Mouse (Mus musculus) forebrain, embryonic 12.5 days (tissue): Measurements from ENCODE around the gene Hip1r. TPM values are rescaled to one million over a fixed set of nuclear protein-coding genes. Genes with fewer than 3 reads are reported as not detected.

Source experiments
- ATAC-seq: fragments of 200-750 bp; cut with Nextera tagmentation; 2 replicates; pipeline ENCODE4 v1.8.0; 2017; ENCODE audit warnings: moderate TSS enrichment; ENCODE audit not compliant: low FRiP score
- H3K27ac ChIP-seq: fragments of 300-500 bp; sonication (generic); 2 replicates; pipeline ENCODE4 v1.5.1; 2016; ENCODE audit warnings: mild to moderate bottlenecking
- H3K27me3 ChIP-seq: fragments of 300-500 bp; sonication (generic); 2 replicates; pipeline ENCODE4 v1.6.1; 2016; ENCODE audit warnings: mild to moderate bottlenecking
- H3K36me3 ChIP-seq: fragments of 300-500 bp; sonication (generic); replicated peaks from 2 replicates; pipeline ENCODE4 v1.6.1; 2016; ENCODE audit warnings: mild to moderate bottlenecking
- H3K4me1 ChIP-seq: fragments of 300-500 bp; sonication (generic); 2 replicates; pipeline ENCODE4 v1.6.1; 2016
- H3K4me2 ChIP-seq: fragments of 300-500 bp; sonication (generic); 2 replicates; pipeline ENCODE4 v1.6.1; 2016; ENCODE audit warnings: mild to moderate bottlenecking, moderate library complexity
- H3K4me3 ChIP-seq: fragments of 300-500 bp; sonication (generic); replicated peaks from 2 replicates; pipeline ENCODE4 v1.5.1; 2016; ENCODE audit warnings: mild to moderate bottlenecking
- H3K9ac ChIP-seq: fragments of 300-500 bp; sonication (generic); 2 replicates; pipeline ENCODE4 v1.6.1; 2016; ENCODE audit warnings: mild to moderate bottlenecking
- H3K9me3 ChIP-seq: fragments of 300-500 bp; sonication (generic); 2 replicates; pipeline ENCODE4 v1.6.1; 2016
- WGBS: fragments of 180-500 bp; shearing (Covaris S2); methylation state at CpG from one replicate; pipeline ENCODE4 v1.1.7; 2016; 5-methylcytosine and 5-hydroxymethylcytosine counted together
- polyA plus RNA-seq: library from polyadenylated mRNA; unstranded; fragments of >200 nt; fragmentation: Nextera tagmentation; extraction: Ambion mirVana; gene quantifications from 2 replicates; pipeline ENCODE4 v1.2.1, GENCODE M21; 2016

The Hip1r gene
- polyA plus RNA-seq, 1 experiment from 2014 or later: 16.0 TPM

DNA sequence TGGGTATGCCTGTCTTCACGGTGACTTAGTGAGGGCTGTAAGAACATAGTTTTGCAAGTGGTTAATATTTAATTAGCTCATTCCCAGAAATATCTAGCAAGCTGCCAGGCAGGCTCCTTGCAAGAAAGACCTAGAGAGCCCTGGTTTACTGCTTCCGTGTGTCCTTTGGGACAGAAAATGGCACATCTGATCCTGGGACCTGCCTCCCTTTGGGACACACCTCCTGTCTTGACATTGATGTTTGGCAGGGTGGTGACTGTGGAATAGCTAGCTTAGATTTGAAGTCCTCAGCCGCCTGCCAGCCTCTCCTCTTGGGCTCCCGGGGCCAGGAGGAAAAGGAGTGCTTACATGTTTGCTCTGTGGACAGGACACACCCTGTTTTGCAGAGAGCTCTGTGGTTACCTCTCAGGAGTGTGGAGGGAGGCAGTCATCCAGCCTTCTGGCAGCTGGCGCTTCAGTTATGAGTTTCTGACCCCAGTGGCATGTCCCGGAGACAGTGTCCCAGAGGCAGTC is 2.3 kb downstream of the Hip1r start:
- Histone ChIP-seq H3K4me1 (peaks cover 13% of the 10 kb centered on the region), H3K27me3 (peaks cover 36% of the 10 kb centered on the region), H3K36me3 (no peaks in the 10 kb centered on the region), H3K27ac (no peak overlapping the region), H3K9ac (no peak overlapping the region), H3K9me3 (no peaks in the 10 kb centered on the region), H3K4me3 (no peak overlapping the region), H3K4me2 (no peak overlapping the region)
- 79% methylated on average over 6 of the region's 6 CpGs for WGBS
- no peak for ATAC-seq

- Histone ChIP-seq H3K4me2 (no peak overlapping the region), H3K36me3 (no peaks in the 10 kb centered on the region), H3K27ac (no peak overlapping the region), H3K9me3 (no peaks in the 10 kb centered on the region), H3K4me3 (no peak overlapping the region), H3K27me3 (peaks cover 28% of the 10 kb centered on the region), H3K9ac (no peak overlapping the region), H3K4me1 (peaks cover 13% of the 10 kb centered on the region)
- ATAC-seq: no peak
- 50% methylated on average over 3 of the region's 3 CpGs for WGBS
Measured at GRCm38 (mm10) chr5:123977231-123977630, 3.8 kb downstream of the Hip1r start.

DNA sequence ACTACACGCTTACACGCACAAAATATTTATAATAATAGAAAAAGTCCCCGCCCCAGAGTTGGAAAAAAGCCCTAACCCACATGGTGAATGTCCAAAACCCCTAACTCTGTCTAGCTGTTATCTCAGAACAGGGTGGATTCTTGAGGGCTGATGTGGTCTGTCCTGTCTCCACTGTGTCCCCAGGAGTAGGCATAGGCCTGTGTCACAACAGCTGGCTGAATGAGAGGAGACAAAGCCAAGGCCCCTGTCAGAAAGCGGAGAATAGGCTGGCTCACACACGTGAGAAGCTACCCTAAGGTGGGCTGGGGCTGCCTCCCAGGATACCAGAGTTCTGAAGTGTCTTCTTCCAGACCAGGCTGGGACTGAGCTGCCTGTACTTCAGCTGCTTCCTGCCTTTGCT is 4.7 kb downstream of the Hip1r start:
- Histone ChIP-seq H3K9ac (no peak overlapping the region), H3K36me3 (no peaks in the 10 kb centered on the region), H3K27ac (no peak overlapping the region), H3K27me3 (peaks cover 23% of the 10 kb centered on the region), H3K9me3 (no peaks in the 10 kb centered on the region), H3K4me1 (peaks cover 12% of the 10 kb centered on the region), H3K4me3 (no peak overlapping the region), H3K4me2 (no peak overlapping the region)
- whole genome bisulfite sequencing: 80% methylated on average over 5 of the region's 5 CpGs
- ATAC-seq: no peak

GRCm38 (mm10) chr5:123979221-123979979 is 6.0 kb downstream of the Hip1r start:
- Histone ChIP-seq H3K9me3 (no peaks in the 10 kb centered on the region), H3K4me2 (no peak overlapping the region), H3K4me1 (peaks cover 6% of the 10 kb centered on the region), H3K4me3 (no peak overlapping the region), H3K9ac (no peak overlapping the region), H3K27ac (no peak overlapping the region), H3K27me3 (peaks cover 19% of the 10 kb centered on the region), H3K36me3 (no peaks in the 10 kb centered on the region)
- ATAC-seq: no peak
- WGBS: 81% methylated on average over 18 of the region's 18 CpGs

DNA sequence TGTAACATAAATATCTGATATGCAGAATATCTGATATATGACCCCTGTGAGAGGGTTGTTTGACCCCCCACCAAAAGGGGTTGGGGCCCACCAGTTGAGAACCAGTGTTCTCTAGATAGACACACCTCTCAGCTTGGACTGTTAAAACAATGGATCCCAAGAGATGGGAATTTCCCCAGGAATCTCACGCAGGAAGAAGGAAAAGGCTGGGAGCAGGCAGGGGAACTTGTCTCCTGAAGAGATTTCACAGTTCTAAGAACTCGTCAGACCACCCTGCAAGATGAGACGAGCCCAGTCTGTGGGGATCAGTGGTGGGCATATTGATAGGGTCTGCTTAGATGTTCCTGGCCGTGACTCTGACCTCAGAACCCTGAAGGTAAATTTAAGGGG is 6.5 kb downstream of the Hip1r start:
- Histone ChIP-seq H3K27ac (no peak overlapping the region), H3K4me1 (no peaks in the 10 kb centered on the region; the same call in none of the 2 replicates), H3K9me3 (no peaks in the 10 kb centered on the region), H3K36me3 (no peaks in the 10 kb centered on the region), H3K4me3 (no peak overlapping the region), H3K27me3 (peaks cover 15% of the 10 kb centered on the region), H3K4me2 (no peak overlapping the region), H3K9ac (no peak overlapping the region)
- no peak for ATAC-seq
- 73% methylated on average over 4 of the region's 4 CpGs for WGBS

GRCm38 (mm10) chr5:123980521-123981249 is 7.3 kb downstream of the Hip1r start:
- 83% methylated on average over 9 of the region's 9 CpGs for WGBS
- Histone ChIP-seq H3K27ac (no peak overlapping the region), H3K4me2 (no peak overlapping the region), H3K9ac (no peak overlapping the region), H3K36me3 (no peaks in the 10 kb centered on the region), H3K4me3 (no peak overlapping the region), H3K9me3 (no peaks in the 10 kb centered on the region), H3K4me1 (no peaks in the 10 kb centered on the region; the same call in none of the 2 replicates), H3K27me3 (peaks cover 8% of the 10 kb centered on the region)
- no peak for ATAC-seq

DNA sequence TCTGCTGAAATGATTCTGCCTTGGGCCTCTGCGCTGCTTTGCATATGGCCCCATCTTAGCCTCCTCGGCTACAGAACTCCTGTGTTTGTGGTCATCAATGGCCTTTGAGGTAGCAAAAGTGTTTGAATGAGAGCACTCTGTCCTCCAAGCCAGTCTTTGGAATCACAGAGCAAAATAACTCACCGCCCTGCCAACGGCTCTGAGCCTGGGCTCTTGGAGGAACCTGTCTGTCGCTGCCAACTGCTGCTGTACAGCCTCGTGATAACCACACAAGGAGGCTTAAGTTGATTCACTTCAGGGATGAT is 7.8 kb downstream of the Hip1r start:
- H3K36me3 ChIP-seq: no peaks in the 10 kb centered on the region
- 80% methylated on average over 6 of the region's 6 CpGs for WGBS

GRCm38 (mm10) chr5:123982838-123983237 is 9.4 kb downstream of the Hip1r start:
- ATAC-seq: no peak

More for the DNA sequence above, 7.8 kb downstream of the Hip1r start:
- H3K4me3 ChIP-seq: no peak overlapping the region
- no peak for ATAC-seq
- no peaks in the 10 kb centered on the region; the same call in none of the 2 replicates for H3K4me1 ChIP-seq
- no peak overlapping the region for H3K9ac ChIP-seq
- 0 out of 2 replicates have a peak, but pooled peaks cover 2% of the 10 kb centered on the region for H3K27me3 ChIP-seq
- no peak overlapping the region for H3K4me2 ChIP-seq
- H3K9me3 ChIP-seq: no peaks in the 10 kb centered on the region
- no peak overlapping the region for H3K27ac ChIP-seq

DNA sequence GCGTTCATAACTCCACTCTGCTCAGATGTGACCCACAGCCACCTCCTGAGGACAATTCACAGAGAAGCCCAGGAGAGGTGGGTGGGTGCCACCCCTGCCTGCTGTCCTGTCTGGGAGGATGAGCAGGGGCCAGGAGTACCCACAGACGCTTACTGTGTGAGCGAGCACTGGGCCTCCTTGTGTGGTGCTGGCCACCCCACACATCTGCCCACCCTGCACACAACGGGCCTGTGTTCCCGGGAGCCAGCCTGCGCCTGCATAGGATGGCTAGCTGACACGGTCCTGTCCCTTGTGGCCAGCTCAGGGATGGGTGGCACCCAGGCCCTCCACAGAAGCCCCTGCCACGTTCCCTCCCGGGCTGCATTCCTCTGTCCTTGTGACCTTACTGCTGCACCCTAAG is 12.0 kb downstream of the Hip1r start:
- Histone ChIP-seq H3K4me2 (no peak overlapping the region), H3K9me3 (no peaks in the 10 kb centered on the region), H3K36me3 (0 out of 2 replicates have a peak, but pooled peaks cover 4% of the 10 kb centered on the region), H3K27me3 (no peaks in the 10 kb centered on the region), H3K9ac (peak overlapping the region; percentile 17; the same call in 1 of the 2 replicates), H3K4me3 (no peak overlapping the region), H3K27ac (no peak overlapping the region), H3K4me1 (peaks cover 8% of the 10 kb centered on the region)
- WGBS: 86% methylated on average over 9 of the region's 9 CpGs
- ATAC-seq: no peak

More at GRCm38 (mm10) chr5:123982838-123983237, 9.4 kb downstream of the Hip1r start:
- 77% methylated on average over 11 of the region's 11 CpGs for WGBS
- no peaks in the 10 kb centered on the region; the same call in none of the 2 replicates for H3K4me1 ChIP-seq
- no peak overlapping the region for H3K9ac ChIP-seq
- H3K9me3 ChIP-seq: no peaks in the 10 kb centered on the region
- H3K27ac ChIP-seq: no peak overlapping the region
- no peaks in the 10 kb centered on the region for H3K27me3 ChIP-seq
- no peak overlapping the region for H3K4me3 ChIP-seq
- no peak overlapping the region for H3K4me2 ChIP-seq
- H3K36me3 ChIP-seq: no peaks in the 10 kb centered on the region

DNA sequence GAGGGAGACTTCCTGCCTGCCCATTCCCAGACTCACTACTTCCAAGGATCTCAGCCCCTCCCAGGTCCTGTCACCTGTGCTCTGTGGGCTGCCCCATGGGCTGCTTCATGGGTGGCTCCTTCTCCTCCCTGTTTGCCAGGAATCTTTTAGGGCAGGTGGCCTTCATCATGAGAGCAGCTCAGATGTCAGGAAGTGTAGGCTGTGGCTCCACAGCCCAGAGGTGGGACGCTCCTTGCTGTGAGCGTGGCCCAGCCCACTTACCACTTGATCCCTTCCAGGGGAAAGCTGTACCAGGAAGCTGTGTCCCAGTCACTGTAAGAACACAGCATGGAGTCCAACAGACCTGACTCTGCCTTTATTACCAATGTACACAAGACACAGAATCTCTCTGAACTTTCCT is 13.5 kb downstream of the Hip1r start:
- Histone ChIP-seq H3K4me2 (no peak overlapping the region), H3K9ac (no peak overlapping the region), H3K27ac (no peak overlapping the region), H3K9me3 (no peaks in the 10 kb centered on the region), H3K27me3 (no peaks in the 10 kb centered on the region), H3K4me3 (no peak overlapping the region), H3K4me1 (peaks cover 9% of the 10 kb centered on the region), H3K36me3 (0 out of 2 replicates have a peak, but pooled peaks cover 4% of the 10 kb centered on the region)
- 94% methylated on average over 2 of the region's 2 CpGs for WGBS
- ATAC-seq: no peak

- no peak overlapping the region for H3K4me3 ChIP-seq
- no peak overlapping the region for H3K9ac ChIP-seq
- peaks cover 9% of the 10 kb centered on the region; the same call in 1 of the 2 replicates for H3K4me1 ChIP-seq
- H3K9me3 ChIP-seq: no peaks in the 10 kb centered on the region
- H3K27ac ChIP-seq: no peak overlapping the region
- 0 out of 2 replicates have a peak, but pooled peaks cover 4% of the 10 kb centered on the region for H3K36me3 ChIP-seq
- no peaks in the 10 kb centered on the region for H3K27me3 ChIP-seq
- ATAC-seq: no peak
- 88% methylated on average over 4 of the region's 4 CpGs for WGBS
- H3K4me2 ChIP-seq: no peak overlapping the region
Measured at GRCm38 (mm10) chr5:123987511-123987910, 14.1 kb downstream of the Hip1r start.
